Mouse (Mus musculus) ES-CJ7 (cell line): Measurements from ENCODE around the gene Mgat4e.
"Not testable (repeated sequence)": the region's sequence is repeated elsewhere in the genome, so short reads cannot be mapped to it uniquely, and the experiment has no call there.

Experiments
- DNase-seq: peaks from one replicate; pipeline ENCODE4 v3.0.0; 2011; ENCODE audit warnings: low read depth, low spot score

Gene Mgat4e

GRCm38 (mm10) chr1:134555871-134556670, 6.6 kb upstream of the Mgat4e start:
- DNase-seq, result peak; percentile 76

GRCm38 (mm10) chr1:134555240-134555870, 5.9 kb upstream of the Mgat4e start:
- DNase-seq, result peak; percentile 84

GRCm38 (mm10) chr1:134552396-134552795, 2.9 kb upstream of the Mgat4e start:
- no peak for DNase-seq

GRCm38 (mm10) chr1:134551869-134552268, 2.4 kb upstream of the Mgat4e start:
- DNase-seq, result no peak

GRCm38 (mm10) chr1:134548231-134548630, 1.3 kb downstream of the Mgat4e start:
- no peak for DNase-seq

GRCm38 (mm10) chr1:134540610-134541009, 8.9 kb downstream of the Mgat4e start:
- DNase-seq, result peak; percentile 23

GRCm38 (mm10) chr1:134535513-134535912, 14.0 kb downstream of the Mgat4e start:
- DNase-seq, result peak; percentile 84

GRCm38 (mm10) chr1:134535054-134535453, 14.4 kb downstream of the Mgat4e start:
- DNase-seq, result peak; percentile 98

GRCm38 (mm10) chr1:134533710-134534109, 15.8 kb downstream of the Mgat4e start:
- DNase-seq, result peak; percentile 66

- DNase-seq, result no peak
Measured at GRCm38 (mm10) chr1:134530618-134531017, 18.9 kb downstream of the Mgat4e start.

- no peak for DNase-seq
Measured at GRCm38 (mm10) chr1:134526752-134527151, 22.7 kb downstream of the Mgat4e start.

- DNase-seq, result peak; percentile 14
Measured at GRCm38 (mm10) chr1:134525015-134525414, 24.5 kb downstream of the Mgat4e start.

GRCm38 (mm10) chr1:134524424-134524823, 25.1 kb downstream of the Mgat4e start:
- peak; percentile 92 for DNase-seq

- DNase-seq, result no peak
Measured at GRCm38 (mm10) chr1:134522325-134522724, 27.2 kb downstream of the Mgat4e start.

- DNase-seq, result no peak
Measured at GRCm38 (mm10) chr1:134521163-134521562, 28.3 kb downstream of the Mgat4e start.

- DNase-seq, result no peak
Measured at GRCm38 (mm10) chr1:134520001-134520721, 29.3 kb downstream of the Mgat4e start.

GRCm38 (mm10) chr1:134519201-134519600, 30.3 kb downstream of the Mgat4e start:
- DNase-seq, result not testable (repeated sequence)

- peak; percentile 97 for DNase-seq
Measured at GRCm38 (mm10) chr1:134518677-134519076, 30.8 kb downstream of the Mgat4e start.

GRCm38 (mm10) chr1:134517841-134518240, 31.6 kb downstream of the Mgat4e start:
- not testable (repeated sequence) for DNase-seq

GRCm38 (mm10) chr1:134516491-134517198, 32.8 kb downstream of the Mgat4e start:
- DNase-seq, result no peak

GRCm38 (mm10) chr1:134515891-134516290, 33.6 kb downstream of the Mgat4e start:
- DNase-seq, result no peak
